Mouse (Mus musculus): ENCODE measurements around the gene Fam20a.

Fam20a gene

GRCm38 (mm10) chr11:109652505-109652904 lies 69.6 kb downstream of the Fam20a start:
- no peak for DNase-seq (ENCODE audit: low read depth)

- DNase-seq (ENCODE audit: low read depth): no peak
Observed at GRCm38 (mm10) chr11:109651566-109652024, 70.5 kb downstream of the Fam20a start.

- peak; percentile 60 for DNase-seq (ENCODE audit: low read depth)
Observed at GRCm38 (mm10) chr11:109650788-109651565, 71.1 kb downstream of the Fam20a start.

- no peak for DNase-seq (ENCODE audit: low read depth)
Observed at GRCm38 (mm10) chr11:109649975-109650701, 71.9 kb downstream of the Fam20a start.

GRCm38 (mm10) chr11:109649206-109649605 lies 72.9 kb downstream of the Fam20a start, which contains the start of gene Prkar1a:
Gene Prkar1a (plus strand): TSS chr11:109649405.
- no peak for DNase-seq (ENCODE audit: low read depth)

GRCm38 (mm10) chr11:109648510-109648909 lies 73.6 kb downstream of the Fam20a start:
- no peak for DNase-seq (ENCODE audit: low read depth)

GRCm38 (mm10) chr11:109641498-109642222 lies 80.4 kb downstream of the Fam20a start:
- DNase-seq (ENCODE audit: low read depth): peak; percentile 50

- no peak for DNase-seq (ENCODE audit: low read depth)
Observed at GRCm38 (mm10) chr11:109635871-109636395, 86.1 kb downstream of the Fam20a start.

- no peak for DNase-seq (ENCODE audit: low read depth)
Observed at GRCm38 (mm10) chr11:109634928-109635327, 87.2 kb downstream of the Fam20a start.

GRCm38 (mm10) chr11:109629021-109629521 lies 93.0 kb downstream of the Fam20a start:
- DNase-seq (ENCODE audit: low read depth): no peak

- no peak for DNase-seq (ENCODE audit: low read depth)
Observed at GRCm38 (mm10) chr11:109628099-109628498, 94.0 kb downstream of the Fam20a start.

- DNase-seq (ENCODE audit: low read depth): no peak
Observed at GRCm38 (mm10) chr11:109627648-109628047, 94.4 kb downstream of the Fam20a start.

- DNase-seq (ENCODE audit: low read depth): no peak
Observed at GRCm38 (mm10) chr11:109623238-109623637, 98.8 kb downstream of the Fam20a start.

- DNase-seq (ENCODE audit: low read depth): no peak
Observed at GRCm38 (mm10) chr11:109622518-109623037, 99.5 kb downstream of the Fam20a start.

GRCm38 (mm10) chr11:109621183-109621582 lies 100.9 kb downstream of the Fam20a start:
- DNase-seq (ENCODE audit: low read depth): no peak

- no peak for DNase-seq (ENCODE audit: low read depth)
Observed at GRCm38 (mm10) chr11:109620356-109620755, 101.7 kb downstream of the Fam20a start.

Measured in fibroblast of lung, adult 2 months (primary cell).